8 mouse cellular contexts compared by ENCODE assay signal in the genomic region with DNA sequence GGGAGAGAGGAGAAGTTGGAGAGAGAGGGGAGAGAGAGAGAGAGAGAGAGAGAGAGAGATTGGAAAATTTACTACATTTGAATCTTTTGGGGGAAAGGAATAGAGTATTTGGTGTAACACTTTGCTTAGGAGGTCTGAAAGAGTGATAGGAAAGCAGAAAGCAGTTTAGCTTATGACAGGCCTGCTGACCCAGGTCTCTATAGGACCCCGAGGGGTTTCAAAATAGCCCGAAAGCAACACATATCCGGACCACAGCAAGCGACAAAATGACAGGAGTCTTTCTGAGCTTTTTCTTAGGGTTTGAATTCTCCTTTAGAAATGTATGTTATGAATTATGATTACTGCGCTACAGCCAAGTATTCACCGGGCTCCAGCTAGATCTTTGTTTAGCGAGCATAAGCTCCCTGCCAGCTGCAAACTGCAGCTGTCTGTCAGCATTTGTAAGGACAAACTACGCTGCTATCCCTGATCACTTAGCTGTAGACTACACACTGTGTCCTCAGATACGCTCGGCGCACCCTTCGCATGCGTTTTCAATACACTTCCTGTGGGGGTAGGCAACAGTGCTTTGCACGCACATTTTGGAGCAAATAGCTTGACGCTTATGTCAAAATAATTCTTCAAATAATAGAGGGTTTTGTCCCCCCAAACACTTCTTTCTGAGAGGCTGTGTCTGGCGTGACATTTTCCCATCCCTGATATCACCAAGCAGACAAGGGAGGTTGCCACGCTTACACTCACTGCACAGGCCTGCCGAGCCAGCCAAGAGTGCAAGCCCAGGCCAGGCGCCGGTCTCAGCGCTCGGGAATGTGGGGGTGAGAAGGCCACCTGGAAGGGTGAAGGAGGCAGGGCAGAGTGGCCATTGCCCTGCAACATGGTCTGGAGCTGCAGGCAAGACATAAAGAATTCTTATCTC.
A peak's percentile ranks its signal among the peaks of the same experiment; 100 is the strongest.
DNase-seq lines count a peak whose midpoint lies in the region; ATAC-seq and TF ChIP-seq lines count a peak whose summit lies in the region.

No protein-coding gene starts in this region.

- no peaks in the 10 kb centered on the region for H3K9me3 ChIP-seq in hindbrain, embryonic 14.5 days (ENCODE audit: control insufficient read depth, low read length)
- no peaks in the 10 kb centered on the region for H3K9me3 ChIP-seq in midbrain, embryonic 10.5 days (replicated peaks)

- no peaks in the 10 kb centered on the region for H3K36me3 ChIP-seq in hindbrain, embryonic 14.5 days (replicated peaks; ENCODE audit: control insufficient read depth, insufficient read depth)
- H3K36me3 ChIP-seq in midbrain, embryonic 10.5 days = no peaks in the 10 kb centered on the region
- no peaks in the 10 kb centered on the region for H3K36me3 ChIP-seq in testis, adult 2 months (ENCODE audit: control insufficient read depth, insufficient read depth, low read length)

- peaks cover 9% of the 10 kb centered on the region; the same call in 1 of the 2 replicates for H3K4me1 ChIP-seq in hindbrain, embryonic 14.5 days (replicated peaks; ENCODE audit: control insufficient read depth, insufficient read depth, low read length)
- peaks cover 11% of the 10 kb centered on the region for H3K4me1 ChIP-seq in midbrain, embryonic 10.5 days
- peaks cover 5% of the 10 kb centered on the region for H3K4me1 ChIP-seq in testis, adult 2 months (ENCODE audit: control insufficient read depth, insufficient read depth, low read length)

- TF ChIP-seq POLR2A in testis, adult 2 months (IDR thresholded peaks at IDR 0.05; ENCODE audit: control insufficient read depth, low read depth, low read length) = no peak

- intact Hi-C loops in gastrocnemius, adult 2 months (cut with DNase I) = loop anchor here (5.0 kb wide), 1 partner anchor 43 kb away; no protein-coding TSS in a partner anchor
- intact Hi-C loops in left cerebral cortex, postnatal 14 days (cut with DNase I) = no loop called here

- ATAC-seq in hindbrain, embryonic 14.5 days (ENCODE audit: low FRiP score) = peak; percentile 82
- no peak for ATAC-seq in erythroid progenitor cell, adult 5-6 weeks (replicated peaks; ENCODE audit: low FRiP score, poor library complexity, severe bottlenecking)

- 34% methylated on average over 22 of the region's 22 CpGs for WGBS in hindbrain, embryonic 14.5 days
- WGBS in midbrain, embryonic 10.5 days = 60% methylated on average over 22 of the region's 22 CpGs

- no peaks in the 10 kb centered on the region for H3K27me3 ChIP-seq in hindbrain, embryonic 14.5 days (ENCODE audit: control insufficient read depth, insufficient read depth, low read length)
- H3K27me3 ChIP-seq in midbrain, embryonic 10.5 days (ENCODE audit: low read depth, poor library complexity, severe bottlenecking) = no peaks in the 10 kb centered on the region
- no peaks in the 10 kb centered on the region for H3K27me3 ChIP-seq in testis, adult 2 months (ENCODE audit: control insufficient read depth, insufficient read depth, low read length)

- peak; percentile 8 to 42 for DNase-seq in urinary bladder, adult 18-20 months (ENCODE audit: low spot score in 2 of 2)
- DNase-seq in urinary bladder, postnatal 10 days (ENCODE audit: low spot score) = no peak
- peak; percentile 67 for DNase-seq in gastrocnemius, adult 2 months
- no peak for DNase-seq in hindbrain, embryonic 14.5 days (ENCODE audit: low spot score)
- DNase-seq in left cerebral cortex, postnatal 14 days (ENCODE audit: low spot score in 2 of 2) = peak; percentile 37
- peak; percentile 43 for DNase-seq in midbrain, embryonic 10.5 days (ENCODE audit: low spot score)

- peak overlapping the region; percentile 45 for H3K4me3 ChIP-seq in gastrocnemius, adult 2 months
- no peak overlapping the region for H3K4me3 ChIP-seq in hindbrain, embryonic 14.5 days (replicated peaks; ENCODE audit: low read length)
- H3K4me3 ChIP-seq in midbrain, embryonic 10.5 days = no peak overlapping the region
- H3K4me3 ChIP-seq in testis, adult 2 months (ENCODE audit: control insufficient read depth, low read depth, low read length) = peak overlapping the region; percentile 6

- peak overlapping the region; percentile 72 for H3K27ac ChIP-seq in gastrocnemius, adult 2 months
- peak overlapping the region; percentile 9; the same call in 1 of the 2 replicates for H3K27ac ChIP-seq in hindbrain, embryonic 14.5 days
- H3K27ac ChIP-seq in midbrain, embryonic 10.5 days (replicated peaks) = peak overlapping the region; percentile 69
- peak overlapping the region; percentile 67 for H3K27ac ChIP-seq in testis, adult 2 months (ENCODE audit: control insufficient read depth, insufficient read depth, low read depth, low read length)

- H3K9ac ChIP-seq in hindbrain, embryonic 14.5 days = no peak overlapping the region

- no peak for TF ChIP-seq CTCF in gastrocnemius, adult 2 months (IDR thresholded peaks at IDR 0.05)
- TF ChIP-seq CTCF in testis, adult 2 months (IDR thresholded peaks at IDR 0.05; ENCODE audit: control insufficient read depth, insufficient read depth, insufficient replicate concordance, low read depth, low read length) = no peak

- peak overlapping the region; percentile 31 for H3K4me2 ChIP-seq in hindbrain, embryonic 14.5 days (replicated peaks)

Comparison
In these comparisons a context has a peak if more than half of its experiments do, and no peak if none do; other contexts are left out.
1. DNase-seq: peak in urinary bladder, adult 18-20 months (2 of 2), gastrocnemius, adult 2 months (single experiment), left cerebral cortex, postnatal 14 days (2 of 2) and midbrain, embryonic 10.5 days (single experiment); none in urinary bladder, postnatal 10 days (single experiment) and hindbrain, embryonic 14.5 days (single experiment).
2. H3K27ac ChIP-seq: peak in every context shown above with its lines; median percentile 72 in gastrocnemius, adult 2 months; 69 in midbrain, embryonic 10.5 days; 67 in testis, adult 2 months; 9 in hindbrain, embryonic 14.5 days.
3. H3K4me3 ChIP-seq: peak in gastrocnemius, adult 2 months (single experiment) and testis, adult 2 months (single experiment); none in hindbrain, embryonic 14.5 days (single experiment) and midbrain, embryonic 10.5 days (single experiment).